Mouse (Mus musculus) gastrocnemius, postnatal 10 days (tissue): ENCODE data around the gene Lyz1. TPM values are rescaled to one million over a fixed set of nuclear protein-coding genes. Genes with fewer than 3 reads are reported as not detected.

ENCODE experiments used
- total RNA-seq, 2 experiments: library from RNA; stranded (reverse); gene quantifications; 2 replicates each; pipeline ENCODE4 v1.2.3; 2021

The Lyz1 gene
- total RNA-seq, 2 experiments from 2014 or later, result 3.1 to 6.3 TPM

Other genes with a start within 250 kb of the Lyz1 start
- gene Lrrc10, start 247.5 kb downstream of the Lyz1 start, total RNA-seq, result not detected
- gene Cct2, start 229.1 kb downstream of the Lyz1 start, total RNA-seq, result 100 to 1,000 TPM; 172 to 175 TPM
- gene Frs2, start 144.3 kb downstream of the Lyz1 start, total RNA-seq, result 10 to 100 TPM; 11.3 to 15.0 TPM
- gene Yeats4, start 68.4 kb downstream of the Lyz1 start, total RNA-seq, result 10 to 100 TPM; 24.5 to 25.2 TPM
- gene 9530003J23Rik, start 54.2 kb downstream of the Lyz1 start, total RNA-seq, result not detected
- 10 to 100 TPM; 34.9 to 50.6 TPM for gene Lyz2, start 10.5 kb downstream of the Lyz1 start, total RNA-seq
- gene Cpsf6, start 87.1 kb upstream of the Lyz1 start, total RNA-seq, result 10 to 100 TPM; 40.1 to 46.3 TPM